Comparison of ENCODE assay signal across 8 mouse cellular contexts in genomic region chr11:100738749-100739148, GRCm38 (mm10). TPM values are rescaled to one million over a fixed set of nuclear protein-coding genes. Genes with fewer than 3 reads are reported as not detected.
DNase-seq lines count a peak whose midpoint lies in the region; ATAC-seq and TF ChIP-seq lines count a peak whose summit lies in the region.

No protein-coding gene starts in this region.

- TF ChIP-seq CTCF in layer of hippocampus, adult 2 months (conservative IDR thresholded peaks at IDR 0.05) = no peak

- DNase-seq in layer of hippocampus, adult 2 months (ENCODE audit: low spot score in 2 of 2) = no peak
- no peak for DNase-seq in layer of hippocampus, postnatal 36 days
- no peak for DNase-seq in limb, embryonic 10.5 days (ENCODE audit: low spot score)
- DNase-seq in layer of hippocampus, postnatal 10 days (ENCODE audit: low spot score in 2 of 2) = no peak
- no peak for DNase-seq in layer of hippocampus, adult 8-10 months (ENCODE audit: low spot score in 2 of 2)
- DNase-seq in layer of hippocampus, adult 9-11 months = no peak

- WGBS in embryonic facial prominence, embryonic 15.5 days = 16% methylated on average over 5 of the region's 5 CpGs
- 21% methylated on average over 5 of the region's 5 CpGs for WGBS in limb, embryonic 10.5 days
- WGBS in neural tube, embryonic 13.5 days = 14% methylated on average over 5 of the region's 5 CpGs

- H3K4me1 ChIP-seq in embryonic facial prominence, embryonic 15.5 days = peaks cover 21% of the 10 kb centered on the region
- peaks cover 22% of the 10 kb centered on the region for H3K4me1 ChIP-seq in limb, embryonic 10.5 days
- H3K4me1 ChIP-seq in neural tube, embryonic 13.5 days (replicated peaks) = peaks cover 25% of the 10 kb centered on the region

- H3K27ac ChIP-seq in layer of hippocampus, adult 2 months = peak overlapping the region; percentile 88
- 0 out of 2 replicates have a peak overlapping the region, but pooled peaks have one; percentile 75 for H3K27ac ChIP-seq in embryonic facial prominence, embryonic 15.5 days (replicated peaks)
- peak overlapping the region; percentile 88 for H3K27ac ChIP-seq in limb, embryonic 10.5 days
- peak overlapping the region; percentile 83 for H3K27ac ChIP-seq in neural tube, embryonic 13.5 days (replicated peaks)

- no peaks in the 10 kb centered on the region for H3K9me3 ChIP-seq in embryonic facial prominence, embryonic 15.5 days (replicated peaks)
- no peaks in the 10 kb centered on the region for H3K9me3 ChIP-seq in limb, embryonic 10.5 days (replicated peaks)
- H3K9me3 ChIP-seq in neural tube, embryonic 13.5 days = no peaks in the 10 kb centered on the region

- no peak overlapping the region for H3K9ac ChIP-seq in embryonic facial prominence, embryonic 15.5 days
- peak overlapping the region; percentile 76 for H3K9ac ChIP-seq in neural tube, embryonic 13.5 days

- peak overlapping the region; percentile 97 for H3K4me3 ChIP-seq in layer of hippocampus, adult 2 months
- peak overlapping the region; percentile 99 for H3K4me3 ChIP-seq in embryonic facial prominence, embryonic 15.5 days (replicated peaks)
- peak overlapping the region; percentile 84 for H3K4me3 ChIP-seq in limb, embryonic 10.5 days
- H3K4me3 ChIP-seq in neural tube, embryonic 13.5 days = peak overlapping the region; percentile 99

- ATAC-seq in embryonic facial prominence, embryonic 15.5 days (ENCODE audit: insufficient number of reproducible peaks, low FRiP score, low TSS enrichment, low read depth) = no peak
- ATAC-seq in neural tube, embryonic 13.5 days (ENCODE audit: low read depth) = peak; percentile 20; the same call in 1 of the 2 replicates

- no peaks in the 10 kb centered on the region for H3K36me3 ChIP-seq in embryonic facial prominence, embryonic 15.5 days
- peaks cover 14% of the 10 kb centered on the region for H3K36me3 ChIP-seq in limb, embryonic 10.5 days
- peaks cover 14% of the 10 kb centered on the region; the same call in 1 of the 2 replicates for H3K36me3 ChIP-seq in neural tube, embryonic 13.5 days

- peak overlapping the region; percentile 75 for H3K4me2 ChIP-seq in embryonic facial prominence, embryonic 15.5 days (replicated peaks)
- H3K4me2 ChIP-seq in neural tube, embryonic 13.5 days = peak overlapping the region; percentile 64

- no peaks in the 10 kb centered on the region for H3K27me3 ChIP-seq in embryonic facial prominence, embryonic 15.5 days
- H3K27me3 ChIP-seq in limb, embryonic 10.5 days (ENCODE audit: low read depth, poor library complexity, severe bottlenecking) = no peaks in the 10 kb centered on the region
- H3K27me3 ChIP-seq in neural tube, embryonic 13.5 days = peaks cover 5% of the 10 kb centered on the region; the same call in 1 of the 2 replicates

RNA-seq across cellular contexts. Expression of gene Rab5c, which starts 0.7 kb away (rescaled TPM):
- total RNA-seq in layer of hippocampus, adult 2 months (2021) = 100 to 1,000 TPM; 137 to 148 TPM
- total RNA-seq in layer of hippocampus, postnatal 36 days (2021) = 100 to 1,000 TPM; 143 to 149 TPM
- 31.0 and 33.2 TPM in 2 replicates for polyA plus RNA-seq in embryonic facial prominence, embryonic 15.5 days (2015; fragmentation: Nextera tagmentation; extraction: Ambion mirVana)
- polyA plus RNA-seq in limb, embryonic 10.5 days (2016; fragmentation: Nextera tagmentation; extraction: Ambion mirVana) = 13.1 and 16.8 TPM in 2 replicates
- polyA plus RNA-seq in neural tube, embryonic 13.5 days (2015; fragmentation: Nextera tagmentation; extraction: Ambion mirVana) = 30.0 and 35.1 TPM in 2 replicates
- 100 to 1,000 TPM; 152 to 165 TPM for total RNA-seq in layer of hippocampus, postnatal 10 days (2021)
- total RNA-seq in layer of hippocampus, adult 8-10 months (2022) = 100 to 1,000 TPM; 134 to 163 (median 148) TPM

RNA-seq across cellular contexts. Expression of gene Kcnh4, which starts 21.0 kb away (rescaled TPM):
- 1 to 10 TPM; 1.8 to 2.8 TPM for total RNA-seq in layer of hippocampus, adult 2 months (2021)
- total RNA-seq in layer of hippocampus, postnatal 36 days (2021) = 1 to 10 TPM; 1.7 TPM
- 0.64 and 1.1 TPM in 2 replicates for polyA plus RNA-seq in embryonic facial prominence, embryonic 15.5 days (2015; fragmentation: Nextera tagmentation; extraction: Ambion mirVana)
- polyA plus RNA-seq in limb, embryonic 10.5 days (2016; fragmentation: Nextera tagmentation; extraction: Ambion mirVana) = not detected in 2 replicates
- polyA plus RNA-seq in neural tube, embryonic 13.5 days (2015; fragmentation: Nextera tagmentation; extraction: Ambion mirVana) = 4.8 and 5.3 TPM in 2 replicates
- 1 to 10 TPM; 1.5 to 2.2 TPM for total RNA-seq in layer of hippocampus, postnatal 10 days (2021)
- 1 to 10 TPM; 2.3 to 3.4 (median 2.7) TPM for total RNA-seq in layer of hippocampus, adult 8-10 months (2022)

RNA-seq across cellular contexts. Expression of gene Hcrt, which starts 24.0 kb away (rescaled TPM):
- total RNA-seq in layer of hippocampus, adult 2 months (2021) = not detected
- not detected for total RNA-seq in layer of hippocampus, postnatal 36 days (2021)
- polyA plus RNA-seq in embryonic facial prominence, embryonic 15.5 days (2015; fragmentation: Nextera tagmentation; extraction: Ambion mirVana) = not detected in 2 replicates
- not detected in 2 replicates for polyA plus RNA-seq in limb, embryonic 10.5 days (2016; fragmentation: Nextera tagmentation; extraction: Ambion mirVana)
- 0.56 TPM in 1 of 2 replicates, not detected in the other for polyA plus RNA-seq in neural tube, embryonic 13.5 days (2015; fragmentation: Nextera tagmentation; extraction: Ambion mirVana)
- total RNA-seq in layer of hippocampus, postnatal 10 days (2021) = under 1 TPM in 1 of 2 experiments, not detected in 1; 0.62 TPM
- total RNA-seq in layer of hippocampus, adult 8-10 months (2022) = not detected

RNA-seq across cellular contexts. Expression of gene Hspb9, which starts 25.1 kb away (rescaled TPM):
- total RNA-seq in layer of hippocampus, adult 2 months (2021) = not detected
- total RNA-seq in layer of hippocampus, postnatal 36 days (2021) = not detected
- 0.55 TPM in 1 of 2 replicates, not detected in the other for polyA plus RNA-seq in embryonic facial prominence, embryonic 15.5 days (2015; fragmentation: Nextera tagmentation; extraction: Ambion mirVana)
- 0.31 and 0.56 TPM in 2 replicates for polyA plus RNA-seq in limb, embryonic 10.5 days (2016; fragmentation: Nextera tagmentation; extraction: Ambion mirVana)
- 0.43 TPM in 1 of 2 replicates, not detected in the other for polyA plus RNA-seq in neural tube, embryonic 13.5 days (2015; fragmentation: Nextera tagmentation; extraction: Ambion mirVana)
- not detected for total RNA-seq in layer of hippocampus, postnatal 10 days (2021)
- not detected for total RNA-seq in layer of hippocampus, adult 8-10 months (2022)

RNA-seq across cellular contexts. Expression of gene Kat2a, which starts 26.5 kb away (rescaled TPM):
- total RNA-seq in layer of hippocampus, adult 2 months (2021) = 10 to 100 TPM; 55.4 to 57.8 TPM
- total RNA-seq in layer of hippocampus, postnatal 36 days (2021) = 10 to 100 TPM; 53.0 to 54.4 TPM
- polyA plus RNA-seq in embryonic facial prominence, embryonic 15.5 days (2015; fragmentation: Nextera tagmentation; extraction: Ambion mirVana) = 54.6 and 61.1 TPM in 2 replicates
- polyA plus RNA-seq in limb, embryonic 10.5 days (2016; fragmentation: Nextera tagmentation; extraction: Ambion mirVana) = 77.2 and 87.7 TPM in 2 replicates
- 54.7 TPM in 2 replicates for polyA plus RNA-seq in neural tube, embryonic 13.5 days (2015; fragmentation: Nextera tagmentation; extraction: Ambion mirVana)
- total RNA-seq in layer of hippocampus, postnatal 10 days (2021) = 10 to 100 TPM; 61.6 to 66.2 TPM
- 10 to 100 TPM; 50.9 to 62.0 (median 58.0) TPM for total RNA-seq in layer of hippocampus, adult 8-10 months (2022)
